In genomic region chr11:109485398-109486045, GRCm38 (mm10) we compare ENCODE assay signal across 9 mouse cellular contexts. TPM values are rescaled to one million over a fixed set of nuclear protein-coding genes. Genes with fewer than 3 reads are reported as not detected.
A peak's percentile ranks its signal among the peaks of the same experiment; 100 is the strongest.
DNase-seq lines count a peak whose midpoint lies in the region; ATAC-seq and TF ChIP-seq lines count a peak whose summit lies in the region.
"Had no signal": no experiment of that assay in that cellular context is flagged by ENCODE, and none has a peak within 500 bp of the region (broad histone marks: within the 10 kb centered on the region; RNA-seq: fewer than 3 reads in every experiment).

No protein-coding gene starts in this region.

- H3K27ac ChIP-seq in hindbrain, postnatal 0 days: no peak overlapping the region
- H3K27ac ChIP-seq in hindbrain, embryonic 12.5 days: no peak overlapping the region
- H3K27ac ChIP-seq in cortical plate, adult 2 months (ENCODE audit: insufficient read depth, low read length): peak overlapping the region; percentile 48
- H3K27ac ChIP-seq in hindbrain, embryonic 11.5 days (ENCODE audit: low read depth, low read length): no peak overlapping the region

- H3K4me3 ChIP-seq in hindbrain, postnatal 0 days (ENCODE audit: low read length): no peak overlapping the region
- no peak overlapping the region for H3K4me3 ChIP-seq in hindbrain, embryonic 12.5 days
- no peak overlapping the region for H3K4me3 ChIP-seq in cortical plate, adult 2 months (ENCODE audit: insufficient read depth, low read length)
- no peak overlapping the region for H3K4me3 ChIP-seq in hindbrain, embryonic 11.5 days (ENCODE audit: low read depth, low read length)
- H3K4me3 ChIP-seq: megakaryocyte, embryonic 14.5 days had no signal

- H3K36me3 ChIP-seq in hindbrain, postnatal 0 days (ENCODE audit: insufficient read depth, low read length): no peaks in the 10 kb centered on the region
- no peaks in the 10 kb centered on the region for H3K36me3 ChIP-seq in hindbrain, embryonic 12.5 days
- H3K36me3 ChIP-seq in hindbrain, embryonic 11.5 days (ENCODE audit: control insufficient read depth, insufficient read depth, low read length): no peaks in the 10 kb centered on the region

- H3K9me3 ChIP-seq in hindbrain, postnatal 0 days (ENCODE audit: low read length): no peaks in the 10 kb centered on the region
- H3K9me3 ChIP-seq in hindbrain, embryonic 12.5 days (replicated peaks): no peaks in the 10 kb centered on the region
- no peaks in the 10 kb centered on the region for H3K9me3 ChIP-seq in hindbrain, embryonic 11.5 days (ENCODE audit: control insufficient read depth, low read length)

- no peak overlapping the region for H3K9ac ChIP-seq in hindbrain, postnatal 0 days (replicated peaks; ENCODE audit: low read length)
- H3K9ac ChIP-seq in hindbrain, embryonic 12.5 days: no peak overlapping the region
- no peak overlapping the region for H3K9ac ChIP-seq in hindbrain, embryonic 11.5 days (ENCODE audit: low read depth, low read length)

- no peak for TF ChIP-seq POLR2A in cortical plate, adult 2 months (IDR thresholded peaks at IDR 0.05; ENCODE audit: extremely low read depth, insufficient read depth, low read length)

- TF ChIP-seq CTCF in hindbrain, postnatal 0 days (IDR thresholded peaks at IDR 0.05; ENCODE audit: low read depth): no peak
- no peak for TF ChIP-seq CTCF in cortical plate, adult 2 months (IDR thresholded peaks at IDR 0.05; ENCODE audit: extremely low read depth, insufficient read depth, low read length)

- 76% methylated on average over 15 of the region's 15 CpGs for WGBS in hindbrain, postnatal 0 days
- 73% methylated on average over 15 of the region's 15 CpGs for WGBS in hindbrain, embryonic 12.5 days
- WGBS in hindbrain, embryonic 11.5 days: 71% methylated on average over 15 of the region's 15 CpGs

- DNase-seq in hindbrain, postnatal 0 days (ENCODE audit: low spot score): peak; percentile 43
- DNase-seq in kidney, postnatal 36 days: peak; percentile 93 to 95
- DNase-seq in lung, postnatal 36 days: peak; percentile 72
- DNase-seq in hindbrain, embryonic 11.5 days (ENCODE audit: low spot score): no peak

- no peak for ATAC-seq in hindbrain, postnatal 0 days
- ATAC-seq in hindbrain, embryonic 12.5 days (ENCODE audit: low FRiP score): no peak
- ATAC-seq in erythroid progenitor cell, adult 5-6 weeks (replicated peaks; ENCODE audit: low FRiP score, poor library complexity, severe bottlenecking): no peak
- ATAC-seq in CD4-positive, CD25-positive, alpha-beta regulatory T cell, adult 4 months: no peak
- ATAC-seq in hindbrain, embryonic 11.5 days (ENCODE audit: low FRiP score): no peak

- no peaks in the 10 kb centered on the region for H3K27me3 ChIP-seq in hindbrain, postnatal 0 days (ENCODE audit: insufficient read depth, low read length)
- H3K27me3 ChIP-seq in hindbrain, embryonic 12.5 days: no peaks in the 10 kb centered on the region
- H3K27me3 ChIP-seq in hindbrain, embryonic 11.5 days (ENCODE audit: control insufficient read depth, insufficient read depth, low read length): no peaks in the 10 kb centered on the region
- H3K27me3 ChIP-seq: megakaryocyte, embryonic 14.5 days had no signal

- no peak overlapping the region for H3K4me2 ChIP-seq in hindbrain, postnatal 0 days (ENCODE audit: low read depth, low read length)
- H3K4me2 ChIP-seq in hindbrain, embryonic 12.5 days (replicated peaks): no peak overlapping the region
- no peak overlapping the region for H3K4me2 ChIP-seq in hindbrain, embryonic 11.5 days (replicated peaks; ENCODE audit: low read depth, low read length)

- no peaks in the 10 kb centered on the region for H3K4me1 ChIP-seq in hindbrain, postnatal 0 days (ENCODE audit: insufficient read depth, low read length)
- 0 out of 2 replicates have a peak, but pooled peaks cover 4% of the 10 kb centered on the region for H3K4me1 ChIP-seq in hindbrain, embryonic 12.5 days
- no peaks in the 10 kb centered on the region; the same call in 1 of the 2 replicates for H3K4me1 ChIP-seq in cortical plate, adult 2 months (ENCODE audit: control insufficient read depth, insufficient read depth, low read length)
- H3K4me1 ChIP-seq in hindbrain, embryonic 11.5 days (replicated peaks; ENCODE audit: control insufficient read depth, insufficient read depth, low read length): no peaks in the 10 kb centered on the region

RNA-seq across cellular contexts. Expression of gene Slc16a6, which starts 12.1 kb away (rescaled TPM):
- 10.5 and 11.2 TPM in 2 replicates for total RNA-seq in hindbrain, postnatal 0 days (2014; rRNA removed)
- polyA plus RNA-seq in hindbrain, postnatal 0 days (2015; fragmentation: Nextera tagmentation; extraction: Ambion mirVana): 7.9 and 8.7 TPM in 2 replicates
- polyA plus RNA-seq in hindbrain, embryonic 12.5 days (2016; fragmentation: Nextera tagmentation; extraction: Ambion mirVana): 4.0 and 4.6 TPM in 2 replicates
- polyA plus RNA-seq in cortical plate, adult 2 months (2012; rRNA removed): 7.2 and 7.8 TPM in 2 replicates
- total RNA-seq in erythroid progenitor cell, adult 5-6 weeks (2015; ENCODE audit: low replicate concordance): 94.7 and 107 TPM in 2 replicates
- 35.6 and 52.4 TPM in 2 replicates for total RNA-seq in erythroid progenitor cell, adult 5-6 weeks (2017; ENCODE audit: low replicate concordance)
- 10 to 100 TPM; 16.7 to 21.0 TPM for polyA plus RNA-seq in CD4-positive, CD25-positive, alpha-beta regulatory T cell, adult 4 months (2017; shearing (Covaris generic))
- 4.6 and 6.0 TPM in 2 replicates for polyA plus RNA-seq in hindbrain, embryonic 11.5 days (2014; fragmentation: Nextera tagmentation; extraction: Ambion mirVana)

RNA-seq across cellular contexts. Expression of gene Arsg, which starts 12.3 kb away (rescaled TPM):
- total RNA-seq in hindbrain, postnatal 0 days (2014; rRNA removed): 10.4 and 13.1 TPM in 2 replicates
- polyA plus RNA-seq in hindbrain, postnatal 0 days (2015; fragmentation: Nextera tagmentation; extraction: Ambion mirVana): 9.9 and 10.3 TPM in 2 replicates
- polyA plus RNA-seq in hindbrain, embryonic 12.5 days (2016; fragmentation: Nextera tagmentation; extraction: Ambion mirVana): 4.7 and 5.9 TPM in 2 replicates
- 23.2 and 26.8 TPM in 2 replicates for polyA plus RNA-seq in cortical plate, adult 2 months (2012; rRNA removed)
- 2.9 and 5.4 TPM in 2 replicates for total RNA-seq in erythroid progenitor cell, adult 5-6 weeks (2015; ENCODE audit: low replicate concordance)
- 0.91 and 3.3 TPM in 2 replicates for total RNA-seq in erythroid progenitor cell, adult 5-6 weeks (2017; ENCODE audit: low replicate concordance)
- 1 to 10 TPM; 4.5 to 7.1 TPM for polyA plus RNA-seq in CD4-positive, CD25-positive, alpha-beta regulatory T cell, adult 4 months (2017; shearing (Covaris generic))
- 3.1 and 4.2 TPM in 2 replicates for polyA plus RNA-seq in hindbrain, embryonic 11.5 days (2014; fragmentation: Nextera tagmentation; extraction: Ambion mirVana)

RNA-seq across cellular contexts. Expression of gene Amz2, which starts 59.8 kb away (rescaled TPM):
- total RNA-seq in hindbrain, postnatal 0 days (2014; rRNA removed): 145 and 151 TPM in 2 replicates
- polyA plus RNA-seq in hindbrain, postnatal 0 days (2015; fragmentation: Nextera tagmentation; extraction: Ambion mirVana): 38.4 and 38.8 TPM in 2 replicates
- 44.1 and 45.7 TPM in 2 replicates for polyA plus RNA-seq in hindbrain, embryonic 12.5 days (2016; fragmentation: Nextera tagmentation; extraction: Ambion mirVana)
- polyA plus RNA-seq in cortical plate, adult 2 months (2012; rRNA removed): 59.5 and 65.9 TPM in 2 replicates
- 16.6 and 32.7 TPM in 2 replicates for total RNA-seq in erythroid progenitor cell, adult 5-6 weeks (2015; ENCODE audit: low replicate concordance)
- 10.1 and 18.6 TPM in 2 replicates for total RNA-seq in erythroid progenitor cell, adult 5-6 weeks (2017; ENCODE audit: low replicate concordance)
- 10 to 100 TPM; 40.0 to 48.4 TPM for polyA plus RNA-seq in CD4-positive, CD25-positive, alpha-beta regulatory T cell, adult 4 months (2017; shearing (Covaris generic))
- polyA plus RNA-seq in hindbrain, embryonic 11.5 days (2014; fragmentation: Nextera tagmentation; extraction: Ambion mirVana): 49.9 and 50.4 TPM in 2 replicates
